Comparison of ENCODE assay signal across 14 mouse cellular contexts in the genomic region with DNA sequence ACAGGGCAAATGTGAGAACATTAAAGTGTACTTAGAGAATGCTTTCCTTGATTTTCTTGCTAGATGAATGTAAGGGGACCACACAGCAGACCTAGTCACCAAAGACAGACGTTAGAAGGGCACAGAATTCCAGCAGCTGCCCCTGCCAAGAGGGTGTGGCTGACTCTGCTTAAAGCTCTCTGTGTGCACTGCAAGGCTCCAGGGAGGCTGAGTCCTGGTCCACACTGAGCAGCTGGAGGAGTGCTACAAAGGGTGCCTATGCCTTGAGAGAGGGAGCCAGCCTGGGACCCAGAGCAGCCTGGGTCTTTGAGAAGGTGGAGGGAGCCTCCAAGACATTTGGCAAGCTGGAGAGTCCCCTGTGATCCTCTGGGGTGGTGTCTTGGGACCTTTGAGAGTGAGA. TPM values are rescaled to one million over a fixed set of nuclear protein-coding genes. Genes with fewer than 3 reads are reported as not detected.
"Had no signal": no experiment of that assay in that cellular context is flagged by ENCODE, and none has a peak within 500 bp of the region (broad histone marks: within the 10 kb centered on the region; RNA-seq: fewer than 3 reads in every experiment).

No protein-coding gene starts in this region.

- H3K4me2 ChIP-seq: liver, embryonic 11.5 days; liver, embryonic 15.5 days; midbrain, embryonic 11.5 days; neural tube, embryonic 13.5 days had no signal

- H3K27me3 ChIP-seq: neural tube, embryonic 13.5 days had no signal

- H3K9me3 ChIP-seq: liver, embryonic 15.5 days; neural tube, embryonic 13.5 days had no signal

- DNase-seq: kidney, adult 11 months; kidney, postnatal 14 days; lung, adult 2 months; lung, postnatal 36 days; retina, postnatal 1 day; right cerebral cortex, postnatal 14 days had no signal

- H3K9ac ChIP-seq: liver, embryonic 15.5 days; neural tube, embryonic 13.5 days had no signal

- H3K4me3 ChIP-seq: liver, embryonic 15.5 days; neural tube, embryonic 13.5 days had no signal

- H3K27ac ChIP-seq: liver, embryonic 15.5 days; neural tube, embryonic 13.5 days had no signal

- ATAC-seq: lung, postnatal 0 days; midbrain, embryonic 16.5 days had no signal

- H3K36me3 ChIP-seq: liver, embryonic 15.5 days; neural tube, embryonic 13.5 days had no signal

RNA-seq across cellular contexts. Expression of gene Gm49601, which starts 7.1 kb away (rescaled TPM):
- polyA plus RNA-seq: liver, embryonic 11.5 days; thymus, postnatal 0 days had no signal

RNA-seq across cellular contexts. Expression of gene Tbx1, which starts 42.9 kb away (rescaled TPM):
- total RNA-seq: megakaryocyte progenitor cell, adult 5-6 weeks had no signal
